ENCODE assay signal across 10 mouse cellular contexts in genomic region chr8:93059185-93059584, GRCm38 (mm10). TPM values are rescaled to one million over a fixed set of nuclear protein-coding genes. Genes with fewer than 3 reads are reported as not detected.
A peak's percentile ranks its signal among the peaks of the same experiment; 100 is the strongest.
DNase-seq lines count a peak whose midpoint lies in the region; ATAC-seq and TF ChIP-seq lines count a peak whose summit lies in the region.
"Had no signal": no experiment of that assay in that cellular context is flagged by ENCODE, and none has a peak within 500 bp of the region (broad histone marks: within the 10 kb centered on the region; RNA-seq: fewer than 3 reads in every experiment).

No protein-coding gene starts in this region.

- H3K4me3 ChIP-seq in layer of hippocampus, adult 2 months = no peak overlapping the region

- ATAC-seq in CD4-positive, CD25-positive, alpha-beta regulatory T cell, adult 4 months = no peak

- H3K27ac ChIP-seq in layer of hippocampus, adult 2 months = no peak overlapping the region

- TF ChIP-seq CTCF in layer of hippocampus, adult 2 months (conservative IDR thresholded peaks at IDR 0.05) = peak; percentile 89

- peak; percentile 1 for DNase-seq in CD4-positive, CD25-positive, alpha-beta regulatory T cell, adult 2 months (ENCODE audit: low read depth, low spot score)
- peak; percentile 15 for DNase-seq in thymus, postnatal 0 days (ENCODE audit: low spot score)
- DNase-seq in thymus, postnatal 14 days = no peak
- DNase-seq in frontal cortex, postnatal 25 days (ENCODE audit: low spot score in 2 of 2) = peak; percentile 46 to 49
- DNase-seq in layer of hippocampus, adult 2 months (ENCODE audit: low spot score in 2 of 2) = peak; percentile 15 to 75
- DNase-seq in lung, postnatal 14 days = peak; percentile 72
- peak; percentile 11 to 53 for DNase-seq in urinary bladder, adult 18-20 months (ENCODE audit: low spot score in 2 of 2)

RNA-seq across cellular contexts. Expression of gene Ces1a, which starts 11.2 kb away (rescaled TPM):
- not detected for polyA plus RNA-seq in CD4-positive, CD25-positive, alpha-beta regulatory T cell, adult 4 months (2017; shearing (Covaris generic))
- 0.25 and 0.26 TPM in 2 replicates for polyA plus RNA-seq in thymus, postnatal 0 days (2015; fragmentation: Nextera tagmentation; extraction: Ambion mirVana)
- not detected for total RNA-seq in layer of hippocampus, adult 2 months (2021)
- total RNA-seq: gastrocnemius, postnatal 4 days had no signal
- polyA plus RNA-seq: neural tube, embryonic 14.5 days had no signal

RNA-seq across cellular contexts. Expression of gene Ces1b, which starts 20.6 kb away (rescaled TPM):
- not detected for polyA plus RNA-seq in CD4-positive, CD25-positive, alpha-beta regulatory T cell, adult 4 months (2017; shearing (Covaris generic))
- polyA plus RNA-seq in thymus, postnatal 0 days (2015; fragmentation: Nextera tagmentation; extraction: Ambion mirVana) = 0.35 and 0.48 TPM in 2 replicates
- not detected for total RNA-seq in layer of hippocampus, adult 2 months (2021)
- total RNA-seq: gastrocnemius, postnatal 4 days had no signal
- polyA plus RNA-seq: neural tube, embryonic 14.5 days had no signal
